Mouse (Mus musculus): Measurements from ENCODE around the gene Olfr700. TPM values are rescaled to one million over a fixed set of nuclear protein-coding genes. Genes with fewer than 3 reads are reported as not detected.

The Olfr700 gene
- polyA plus RNA-seq (2015; fragmentation: Nextera tagmentation; extraction: Ambion mirVana) = not detected in 2 replicates

DNA sequence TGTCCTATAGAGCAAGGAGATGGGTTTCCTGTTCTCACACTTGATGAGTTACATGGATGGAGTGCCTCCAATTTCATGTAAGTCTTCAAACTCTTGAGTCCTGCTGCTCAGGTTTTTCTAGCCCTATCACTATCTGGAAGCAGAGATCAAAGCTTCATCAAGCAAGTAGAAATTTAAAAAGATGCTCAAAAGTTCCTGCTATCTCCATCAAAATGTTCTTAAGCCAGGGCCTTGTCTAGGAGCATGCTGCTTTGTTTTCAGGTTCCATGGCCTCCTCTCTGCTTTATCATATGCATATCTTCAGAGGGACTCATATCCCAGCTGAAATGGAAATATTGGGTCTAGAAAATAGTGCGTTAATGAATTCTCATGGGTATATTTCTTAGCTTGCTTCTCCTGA is at the start of gene Olfr700:
TSS of gene Olfr700 (minus strand) at position 101 of the 400 bp plus-strand sequence.
- no peak for TF ChIP-seq CTCF (IDR thresholded peaks at IDR 0.05; ENCODE audit: low read depth)
- Histone ChIP-seq H3K4me1 (replicated peaks; ENCODE audit: control insufficient read depth, insufficient read depth, low read length) (no peaks in the 10 kb centered on the region), H3K27ac (ENCODE audit: low read depth, low read length) (no peak within 1 kb of the TSS), H3K36me3 (ENCODE audit: control insufficient read depth, insufficient read depth) (no peaks in the 10 kb centered on the region), H3K27me3 (replicated peaks; ENCODE audit: control insufficient read depth, insufficient read depth, low read length) (no peaks in the 10 kb centered on the region), H3K9me3 (ENCODE audit: control insufficient read depth) (no peaks in the 10 kb centered on the region), H3K9ac (ENCODE audit: low read depth, low read length) (no peak within 1 kb of the TSS), H3K4me3 (ENCODE audit: low read depth, low read length) (no peak within 1 kb of the TSS), H3K4me2 (replicated peaks; ENCODE audit: low read depth) (no peak within 1 kb of the TSS)
- no peak for ATAC-seq
- WGBS = 82% methylated on average over 1 of the region's 1 CpGs

DNA sequence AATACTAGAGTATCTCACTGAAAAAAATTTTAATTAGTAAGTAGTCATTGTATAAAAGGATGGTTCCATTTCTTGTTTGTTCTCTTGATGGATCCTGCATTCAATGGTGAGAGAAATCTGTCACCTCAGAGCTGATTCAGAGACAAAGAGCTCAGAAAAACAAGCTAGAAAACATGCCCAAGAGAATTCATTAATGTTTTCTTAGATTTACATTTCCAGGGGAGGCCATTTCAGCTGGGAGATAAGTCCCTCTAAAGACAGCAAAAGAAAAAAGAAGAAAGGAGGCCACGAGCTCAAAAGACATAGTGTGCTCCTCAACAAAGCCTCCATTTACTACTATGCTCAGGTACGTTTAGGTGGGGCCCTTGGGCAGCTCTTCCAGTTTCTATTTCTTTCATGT is 34.4 kb upstream of the Olfr700 start, which contains the start of gene Olfr703:
TSS of gene Olfr703 (plus strand) at position 301 of the 400 bp plus-strand sequence.
- Histone ChIP-seq H3K4me2 (replicated peaks; ENCODE audit: low read depth) (no peak within 1 kb of the TSS), H3K4me3 (ENCODE audit: low read depth, low read length) (no peak within 1 kb of the TSS), H3K9ac (ENCODE audit: low read depth, low read length) (no peak within 1 kb of the TSS), H3K36me3 (ENCODE audit: control insufficient read depth, insufficient read depth) (no peaks in the 10 kb centered on the region), H3K27ac (ENCODE audit: low read depth, low read length) (no peak within 1 kb of the TSS), H3K9me3 (ENCODE audit: control insufficient read depth) (no peaks in the 10 kb centered on the region), H3K27me3 (replicated peaks; ENCODE audit: control insufficient read depth, insufficient read depth, low read length) (no peaks in the 10 kb centered on the region), H3K4me1 (replicated peaks; ENCODE audit: control insufficient read depth, insufficient read depth, low read length) (no peaks in the 10 kb centered on the region)
- TF ChIP-seq CTCF (IDR thresholded peaks at IDR 0.05; ENCODE audit: low read depth) = no peak
- ATAC-seq = no peak
- WGBS = 56% methylated on average over 2 of the region's 2 CpGs

GRCm38 (mm10) chr7:106833793-106834192 is 25.2 kb upstream of the Olfr700 start, which contains the start of gene Olfr702:
Gene Olfr702 (minus strand): TSS chr7:106833893.
- Histone ChIP-seq H3K9ac (ENCODE audit: low read depth, low read length) (no peak within 1 kb of the TSS), H3K27me3 (replicated peaks; ENCODE audit: control insufficient read depth, insufficient read depth, low read length) (no peaks in the 10 kb centered on the region), H3K4me1 (replicated peaks; ENCODE audit: control insufficient read depth, insufficient read depth, low read length) (no peaks in the 10 kb centered on the region), H3K4me3 (ENCODE audit: low read depth, low read length) (no peak within 1 kb of the TSS), H3K9me3 (ENCODE audit: control insufficient read depth) (no peaks in the 10 kb centered on the region), H3K4me2 (replicated peaks; ENCODE audit: low read depth) (no peak within 1 kb of the TSS), H3K36me3 (ENCODE audit: control insufficient read depth, insufficient read depth) (no peaks in the 10 kb centered on the region), H3K27ac (ENCODE audit: low read depth, low read length) (no peak within 1 kb of the TSS)
- ATAC-seq = no peak
- no peak for TF ChIP-seq CTCF (IDR thresholded peaks at IDR 0.05; ENCODE audit: low read depth)

DNA sequence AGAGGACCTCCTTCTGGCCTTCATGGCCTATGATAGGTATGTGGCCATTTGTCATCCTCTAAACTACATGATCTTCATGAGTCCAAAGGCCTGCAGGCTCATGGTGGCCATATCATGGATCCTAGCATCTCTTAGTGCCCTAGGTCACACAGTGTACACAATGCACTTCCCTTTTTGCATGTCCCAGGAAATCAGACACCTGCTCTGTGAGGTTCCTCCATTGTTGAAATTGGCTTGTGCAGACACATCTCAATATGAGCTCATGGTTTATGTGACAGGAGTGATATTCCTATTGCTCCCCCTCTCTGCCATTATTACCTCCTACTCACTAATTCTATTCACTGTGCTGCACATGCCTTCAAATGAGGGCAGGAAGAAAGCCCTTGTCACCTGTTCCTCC is 9.8 kb upstream of the Olfr700 start:
- no peak for TF ChIP-seq CTCF (IDR thresholded peaks at IDR 0.05; ENCODE audit: low read depth)
- Histone ChIP-seq H3K36me3 (ENCODE audit: control insufficient read depth, insufficient read depth) (no peaks in the 10 kb centered on the region), H3K4me2 (replicated peaks; ENCODE audit: low read depth) (no peak overlapping the region), H3K27me3 (replicated peaks; ENCODE audit: control insufficient read depth, insufficient read depth, low read length) (no peaks in the 10 kb centered on the region), H3K4me1 (replicated peaks; ENCODE audit: control insufficient read depth, insufficient read depth, low read length) (no peaks in the 10 kb centered on the region), H3K4me3 (ENCODE audit: low read depth, low read length) (no peak overlapping the region), H3K9ac (ENCODE audit: low read depth, low read length) (no peak overlapping the region), H3K27ac (ENCODE audit: low read depth, low read length) (no peak overlapping the region), H3K9me3 (ENCODE audit: control insufficient read depth) (no peaks in the 10 kb centered on the region)
- ATAC-seq = no peak

- H3K4me2 ChIP-seq (replicated peaks; ENCODE audit: low read depth) = no peak overlapping the region
- no peaks in the 10 kb centered on the region for H3K4me1 ChIP-seq (replicated peaks; ENCODE audit: control insufficient read depth, insufficient read depth, low read length)
- no peak overlapping the region for H3K4me3 ChIP-seq (ENCODE audit: low read depth, low read length)
- no peak overlapping the region for H3K27ac ChIP-seq (ENCODE audit: low read depth, low read length)
- H3K36me3 ChIP-seq (ENCODE audit: control insufficient read depth, insufficient read depth) = no peaks in the 10 kb centered on the region
- peak; percentile 67 for TF ChIP-seq CTCF (IDR thresholded peaks at IDR 0.05; ENCODE audit: low read depth)
- ATAC-seq = no peak
- H3K9me3 ChIP-seq (ENCODE audit: control insufficient read depth) = no peaks in the 10 kb centered on the region
- 31% methylated on average over 2 of the region's 2 CpGs for WGBS
- H3K9ac ChIP-seq (ENCODE audit: low read depth, low read length) = no peak overlapping the region
- no peaks in the 10 kb centered on the region for H3K27me3 ChIP-seq (replicated peaks; ENCODE audit: control insufficient read depth, insufficient read depth, low read length)
Measured at GRCm38 (mm10) chr7:106815775-106816174, 7.1 kb upstream of the Olfr700 start.

- TF ChIP-seq CTCF (IDR thresholded peaks at IDR 0.05; ENCODE audit: low read depth) = no peak
- Histone ChIP-seq H3K9ac (ENCODE audit: low read depth, low read length) (no peak within 1 kb of the TSS), H3K27me3 (replicated peaks; ENCODE audit: control insufficient read depth, insufficient read depth, low read length) (no peaks in the 10 kb centered on the region), H3K4me2 (replicated peaks; ENCODE audit: low read depth) (no peak within 1 kb of the TSS), H3K4me1 (replicated peaks; ENCODE audit: control insufficient read depth, insufficient read depth, low read length) (no peaks in the 10 kb centered on the region), H3K9me3 (ENCODE audit: control insufficient read depth) (no peaks in the 10 kb centered on the region), H3K36me3 (ENCODE audit: control insufficient read depth, insufficient read depth) (no peaks in the 10 kb centered on the region), H3K27ac (ENCODE audit: low read depth, low read length) (no peak within 1 kb of the TSS), H3K4me3 (ENCODE audit: low read depth, low read length) (no peak within 1 kb of the TSS)
- 60% methylated on average over 2 of the region's 2 CpGs for WGBS
- ATAC-seq = no peak
Measured at GRCm38 (mm10) chr7:106813829-106814228, 5.2 kb upstream of the Olfr700 start, which contains the start of gene Olfr701. Gene Olfr701 (plus strand): TSS chr7:106814129.

GRCm38 (mm10) chr7:106793098-106793497 is 15.5 kb downstream of the Olfr700 start, which contains the start of gene Olfr699:
Gene Olfr699 (minus strand): TSS chr7:106793198.
- no peaks in the 10 kb centered on the region for H3K36me3 ChIP-seq (ENCODE audit: control insufficient read depth, insufficient read depth)
- no peak within 1 kb of the TSS for H3K9ac ChIP-seq (ENCODE audit: low read depth, low read length)
- no peaks in the 10 kb centered on the region for H3K9me3 ChIP-seq (ENCODE audit: control insufficient read depth)
- no peak for ATAC-seq
- no peaks in the 10 kb centered on the region for H3K4me1 ChIP-seq (replicated peaks; ENCODE audit: control insufficient read depth, insufficient read depth, low read length)
- TF ChIP-seq CTCF (IDR thresholded peaks at IDR 0.05; ENCODE audit: low read depth) = no peak
- H3K4me3 ChIP-seq (ENCODE audit: low read depth, low read length) = no peak within 1 kb of the TSS
- H3K4me2 ChIP-seq (replicated peaks; ENCODE audit: low read depth) = no peak within 1 kb of the TSS
- WGBS = 72% methylated on average over 1 of the region's 1 CpGs
- H3K27ac ChIP-seq (ENCODE audit: low read depth, low read length) = no peak within 1 kb of the TSS
- no peaks in the 10 kb centered on the region for H3K27me3 ChIP-seq (replicated peaks; ENCODE audit: control insufficient read depth, insufficient read depth, low read length)

Measured in intestine, postnatal 0 days (tissue).